Mouse (Mus musculus) CH12.LX (cell line): ENCODE measurements at regions not wholly inside any gene's neighbourhood (a gene's known extent, or its start where the extent isn't known, plus 50 kb on each side); places are given as distances from the start of the nearest gene placed in this dataset.

Experiments used
- CTCF ChIP-seq, 2 experiments: IDR thresholded peaks in 1 of 2; conservative IDR thresholded peaks in 1 of 2; 2 replicates each; pipeline ENCODE4 v1.5.1; 2011 to 2012; ENCODE audit warnings: low read depth in 2 of 2, low read length in 2 of 2, improper control_type of control experiment in 1 of 2, inconsistent platforms in 1 of 2, mild to moderate bottlenecking in 1 of 2, moderate library complexity in 1 of 2
- JUND ChIP-seq: conservative IDR thresholded peaks from 2 replicates; pipeline ENCODE4 v1.6.1; 2011; ENCODE audit warnings: low read depth, low read length, improper control_type of control experiment
- MXI1 ChIP-seq: IDR thresholded peaks from 2 replicates; pipeline ENCODE4 v1.6.1; 2011; ENCODE audit warnings: mild to moderate bottlenecking, low read depth, low read length, improper control_type of control experiment
- NRF1 ChIP-seq: IDR thresholded peaks from 2 replicates; pipeline ENCODE4 v1.6.1; 2014; ENCODE audit warnings: low read depth, mild to moderate bottlenecking, inconsistent platforms, low read length, improper control_type of control experiment, moderate library complexity
- POLR2A ChIP-seq: IDR thresholded peaks from 2 replicates; pipeline ENCODE4 v1.6.1; 2011; ENCODE audit warnings: low read depth, mild to moderate bottlenecking, improper control_type of control experiment, low read length
- USF2 ChIP-seq: conservative IDR thresholded peaks from 2 replicates; pipeline ENCODE4 v1.6.1; 2011; ENCODE audit warnings: low read depth, low read length, improper control_type of control experiment

DNA sequence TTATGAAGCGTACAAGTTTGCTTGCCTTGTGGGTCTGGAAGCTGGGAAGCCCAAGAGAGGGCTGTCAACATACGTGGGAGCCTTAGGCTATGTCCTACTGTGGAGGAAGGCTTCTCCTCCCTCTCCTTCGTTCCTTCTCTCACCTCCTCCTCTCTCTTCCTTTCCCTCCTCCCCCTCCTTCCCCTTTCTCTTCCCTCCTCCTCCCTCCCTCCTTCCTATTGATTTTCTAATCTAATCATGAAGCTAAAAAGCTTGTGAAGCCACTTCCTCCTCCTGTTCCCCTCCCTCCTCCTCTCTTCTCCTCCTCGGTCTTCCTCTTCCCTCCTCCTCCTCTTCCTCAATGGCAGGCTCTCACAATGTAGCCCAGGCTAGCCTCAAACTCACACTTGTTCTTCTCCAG, 91.7 kb upstream of the Med13l start:
- TF ChIP-seq MXI1 (no peak), NRF1 (no peak), USF2 (no peak), JUND (no peak), CTCF (conservative IDR thresholded peaks at IDR 0.05 in 1 of 2, IDR thresholded peaks at IDR 0.05 in 1 of 2; ENCODE audit: low read depth in 2 of 2, low read length in 2 of 2) (no peak), POLR2A (no peak)
